Mouse (Mus musculus): ENCODE results near the gene Nhsl1.
A peak's percentile ranks its signal among the peaks of the same experiment; 100 is the strongest.

The Nhsl1 gene

DNA sequence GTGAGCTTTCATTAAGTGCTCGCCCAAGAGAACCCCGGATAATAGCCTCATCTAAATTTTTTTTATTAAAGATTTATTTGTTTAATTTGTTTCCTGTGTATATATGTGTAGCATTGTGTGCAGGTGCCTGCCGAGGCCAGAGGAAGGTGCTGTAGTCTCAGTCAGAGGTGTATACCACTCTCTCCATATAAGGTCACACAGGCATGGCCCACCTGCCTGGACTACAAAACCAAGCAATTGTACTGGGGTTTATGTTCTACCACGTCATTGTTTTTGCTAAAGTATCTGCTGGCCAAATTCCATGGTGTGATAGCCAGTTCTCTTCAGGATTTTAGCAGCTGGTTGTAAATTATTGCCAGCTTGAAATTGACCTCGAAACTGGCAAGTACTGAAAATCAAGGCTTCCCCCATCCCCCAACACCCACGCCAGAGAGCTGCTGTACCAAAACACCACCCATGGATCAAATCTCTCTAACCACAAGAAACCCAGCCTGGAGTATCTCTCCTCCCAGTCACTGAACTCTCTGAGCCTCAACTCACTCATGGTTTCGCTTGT, 81.4 kb downstream of the Nhsl1 start:
- no peak for DNase-seq (ENCODE audit: low read depth, low spot score)

DNA sequence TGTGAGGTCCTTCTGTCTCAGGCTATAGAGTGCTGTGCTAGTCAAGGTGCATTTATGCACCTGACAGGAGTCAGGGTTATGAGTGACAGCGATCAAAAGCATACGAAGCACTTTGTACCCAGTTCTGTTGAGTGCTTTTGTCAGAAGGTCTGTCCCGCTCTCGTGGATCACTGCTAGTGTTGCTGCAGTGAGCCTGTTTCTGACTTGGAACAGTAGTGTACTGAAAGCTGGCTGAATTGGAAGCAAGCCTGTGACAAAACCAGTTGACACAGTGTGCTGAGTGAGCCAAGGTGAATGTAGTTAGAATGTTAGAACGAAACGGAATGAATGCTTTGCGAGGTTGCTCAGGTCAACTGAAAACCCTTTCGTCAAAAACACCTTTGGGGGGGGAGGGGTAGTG, 82.2 kb downstream of the Nhsl1 start:
- no peak for DNase-seq (ENCODE audit: low read depth, low spot score)

DNA sequence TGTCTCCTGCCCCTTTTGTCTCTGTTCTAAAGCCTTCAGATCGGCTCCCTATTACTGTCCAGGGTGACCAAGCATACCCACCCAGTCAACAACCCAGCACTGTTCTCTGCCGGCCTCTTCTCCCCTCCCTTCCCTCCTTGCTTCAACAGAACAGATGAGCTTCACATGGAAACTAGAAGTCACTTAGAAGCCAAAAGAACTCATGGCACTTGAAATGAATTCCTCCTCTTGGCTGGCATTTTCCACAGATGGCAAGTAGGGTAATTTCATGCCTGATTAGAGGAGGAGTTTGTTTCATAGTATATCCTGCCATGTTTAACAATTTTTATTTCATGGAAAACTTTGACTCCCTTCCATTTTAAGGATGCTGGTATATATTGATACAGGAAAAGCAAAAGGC, 85.2 kb downstream of the Nhsl1 start:
- no peak for DNase-seq (ENCODE audit: low read depth, low spot score)

DNA sequence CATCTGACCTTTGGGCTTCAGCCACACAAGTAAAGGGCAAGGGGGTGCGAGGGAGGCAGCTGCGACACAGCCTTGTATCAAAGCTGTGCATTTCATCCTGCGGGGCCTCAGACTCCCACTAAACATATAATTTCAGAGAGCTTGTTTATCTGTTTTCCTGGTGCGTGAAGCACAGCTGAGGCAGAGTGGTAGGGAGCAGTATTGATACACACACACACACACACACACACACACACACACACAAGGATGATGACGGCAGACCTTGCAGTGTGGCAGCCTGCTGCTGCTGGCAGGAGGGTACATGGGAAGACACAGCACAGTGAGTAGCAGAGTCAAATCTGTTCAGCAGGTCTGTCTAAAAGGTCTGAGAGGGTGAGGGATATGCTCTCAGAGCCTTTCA, 85.9 kb downstream of the Nhsl1 start:
- DNase-seq (ENCODE audit: low read depth, low spot score), result no peak

DNA sequence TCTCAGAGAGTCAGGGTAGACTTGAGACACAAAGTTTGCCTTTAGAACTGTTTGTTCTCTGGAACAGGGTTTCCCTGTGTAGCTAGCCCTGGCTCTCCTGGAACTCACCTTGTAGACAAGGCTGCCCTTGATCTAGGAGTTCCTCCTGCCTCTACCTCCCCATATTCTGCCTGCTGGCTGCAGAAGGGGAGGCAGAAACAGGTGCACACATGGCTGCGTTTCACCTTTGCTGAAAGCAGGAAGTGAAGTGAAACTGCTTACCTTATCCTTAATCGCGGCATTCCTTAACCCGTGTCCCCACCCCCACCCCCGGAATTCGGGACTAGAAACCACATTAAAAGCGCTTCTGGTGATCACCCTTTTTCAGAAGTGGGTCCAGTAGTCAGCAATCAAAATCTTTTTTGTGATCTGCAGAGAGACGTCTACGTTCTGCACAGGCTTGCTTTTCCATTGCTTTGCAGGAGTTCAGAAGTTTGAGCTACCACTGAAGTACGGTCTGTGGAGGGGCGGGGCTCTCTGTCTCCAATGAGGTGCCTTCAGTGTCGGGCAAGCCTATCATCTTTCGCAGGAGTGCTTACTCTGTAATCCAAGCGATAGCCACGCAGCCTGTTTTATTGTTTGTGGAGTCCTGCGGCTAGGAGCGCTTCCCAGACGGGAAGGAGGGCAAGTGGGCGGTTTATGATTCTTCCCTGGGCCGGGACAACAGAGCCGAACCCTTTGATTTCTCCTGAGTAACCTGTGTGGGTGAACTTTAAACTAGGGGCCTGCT, 88.5 kb downstream of the Nhsl1 start:
- DNase-seq (ENCODE audit: low read depth, low spot score), result peak; percentile 96

DNA sequence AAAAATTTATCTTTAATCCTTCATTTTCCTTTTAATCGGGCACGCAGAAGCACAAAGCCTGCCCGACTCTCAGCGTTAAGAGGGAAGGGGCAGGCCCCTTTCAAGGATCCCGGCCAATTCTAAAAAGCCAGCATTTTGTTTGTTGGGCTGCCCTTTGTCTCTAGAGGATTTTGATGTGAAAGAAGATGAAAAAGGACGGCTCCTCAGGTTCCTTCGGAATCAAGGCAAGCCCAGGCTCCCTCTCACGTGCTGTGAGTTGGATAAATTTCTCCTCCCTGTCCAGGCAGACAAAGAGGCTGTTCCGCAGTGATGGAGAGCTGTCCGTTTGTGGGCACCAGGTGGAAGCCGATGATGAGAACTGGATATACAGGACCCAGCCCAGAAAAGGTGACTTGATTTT, 89.3 kb downstream of the Nhsl1 start:
- no peak for DNase-seq (ENCODE audit: low read depth, low spot score)

DNA sequence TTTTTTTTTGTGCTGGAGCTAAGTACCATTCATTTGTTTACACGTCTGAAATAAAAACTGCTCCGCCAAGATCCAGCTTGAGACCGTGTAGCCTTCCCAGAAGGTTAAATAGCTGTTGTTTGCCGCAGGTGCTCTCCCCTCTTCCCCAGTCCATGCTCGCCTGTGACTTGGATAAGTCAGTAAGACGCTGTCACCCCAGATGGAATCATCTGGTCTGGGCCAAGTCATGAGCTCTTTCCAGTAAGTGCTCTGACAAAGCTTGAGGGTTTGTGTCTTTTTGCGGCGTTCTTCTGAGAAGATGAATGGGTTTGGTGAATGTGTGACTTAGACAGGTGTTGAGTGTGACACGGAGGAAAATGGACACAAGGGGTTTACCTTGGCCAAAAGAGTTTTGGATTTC, 89.8 kb downstream of the Nhsl1 start:
- no peak for DNase-seq (ENCODE audit: low read depth, low spot score)

DNA sequence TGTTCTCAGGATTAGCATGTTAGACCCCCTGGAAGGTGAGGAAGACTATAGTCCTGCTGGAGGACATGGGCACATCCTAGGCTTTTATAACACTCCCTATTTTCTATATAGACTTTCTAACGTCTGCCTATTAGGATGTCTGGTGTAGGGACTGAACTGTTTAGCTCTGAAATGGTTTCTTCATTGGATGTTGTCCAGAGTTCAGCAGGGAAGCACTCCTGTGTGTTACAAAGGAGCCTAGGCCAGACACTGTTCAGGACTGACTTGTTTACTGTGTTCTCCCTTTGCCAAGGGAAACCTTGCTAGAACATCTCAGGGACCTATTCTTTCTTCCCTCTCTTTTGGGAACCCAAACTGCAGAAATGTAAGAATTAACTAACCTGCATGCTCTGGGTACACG, 90.3 kb downstream of the Nhsl1 start:
- DNase-seq (ENCODE audit: low read depth, low spot score), result no peak

DNA sequence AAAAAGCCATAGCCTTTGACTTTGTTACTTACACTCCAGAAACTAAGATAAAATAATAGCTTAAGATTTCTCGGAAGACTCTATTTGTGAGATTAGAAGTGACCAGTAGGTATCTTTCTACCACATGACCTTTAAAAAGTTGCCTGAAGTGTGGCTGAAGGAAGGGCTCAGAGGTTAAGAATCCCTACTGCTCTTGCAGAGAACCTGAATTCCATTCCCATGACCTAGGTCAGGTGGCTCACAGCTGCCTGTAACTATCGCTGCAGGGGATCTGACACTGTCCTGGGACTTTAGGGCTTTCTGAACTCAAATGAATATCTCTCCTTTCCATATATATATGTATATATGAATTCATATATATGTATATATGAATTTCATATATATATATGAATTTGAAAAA, 92.5 kb downstream of the Nhsl1 start:
- peak; percentile 72 for DNase-seq (ENCODE audit: low read depth, low spot score)

DNA sequence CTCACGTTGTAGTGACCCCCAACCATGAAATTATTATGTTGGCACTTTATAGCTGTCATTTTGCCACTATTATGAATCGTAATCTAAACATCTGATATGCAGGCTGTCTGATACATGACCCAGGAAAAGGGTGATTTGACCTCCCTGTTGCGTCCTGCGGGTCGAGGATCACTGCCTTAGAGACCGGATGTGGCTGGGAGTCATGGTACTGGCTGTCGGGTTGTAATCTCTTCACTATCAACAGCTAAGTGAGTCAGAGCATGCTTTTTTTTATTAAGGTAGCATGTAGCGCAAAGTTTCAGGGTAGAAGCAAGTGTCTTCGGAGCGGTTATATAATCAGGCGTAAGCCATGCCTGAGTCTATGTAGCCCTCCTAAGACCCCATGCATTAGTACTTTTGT, 97.2 kb downstream of the Nhsl1 start:
- DNase-seq (ENCODE audit: low read depth, low spot score), result no peak

DNA sequence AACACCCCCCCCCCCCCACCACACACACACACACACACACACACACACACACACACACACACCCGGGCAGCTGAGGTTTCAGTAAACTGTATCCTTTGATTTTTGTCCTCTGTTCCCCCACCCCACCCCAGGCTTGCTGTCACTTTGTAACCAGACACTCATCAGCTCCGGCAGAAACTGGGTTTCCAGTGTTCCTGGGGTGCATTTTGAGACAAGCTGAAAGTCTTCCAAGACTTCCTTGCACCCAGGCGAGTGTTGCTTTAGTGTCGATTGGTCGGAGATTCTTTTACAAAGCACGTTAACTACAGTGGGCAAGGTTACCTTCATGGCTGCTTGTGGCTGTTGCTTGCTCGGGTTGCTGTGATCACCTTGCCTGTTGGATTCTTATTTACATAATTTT, 99.4 kb downstream of the Nhsl1 start:
- peak; percentile 76 for DNase-seq (ENCODE audit: low read depth, low spot score)

DNA sequence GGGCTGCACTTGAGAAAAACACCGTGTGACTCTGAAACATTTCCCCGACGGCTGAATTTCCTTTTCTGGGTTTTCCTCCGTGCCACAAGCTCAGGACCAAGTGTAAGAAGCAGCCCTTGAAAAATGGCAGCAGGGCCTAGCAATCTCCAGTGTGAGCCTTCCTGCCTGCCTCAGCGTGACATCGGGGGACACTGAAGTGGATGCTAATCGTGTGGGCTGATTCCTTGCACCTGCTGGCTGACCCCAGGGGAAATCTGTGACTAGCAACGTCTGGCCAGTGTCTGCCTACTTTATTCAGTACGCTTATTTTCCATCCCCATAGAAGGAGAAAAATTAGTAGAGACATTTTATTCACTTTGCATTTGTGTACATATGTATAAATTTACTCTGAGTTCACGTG, 100.7 kb downstream of the Nhsl1 start:
- no peak for DNase-seq (ENCODE audit: low read depth, low spot score)

DNA sequence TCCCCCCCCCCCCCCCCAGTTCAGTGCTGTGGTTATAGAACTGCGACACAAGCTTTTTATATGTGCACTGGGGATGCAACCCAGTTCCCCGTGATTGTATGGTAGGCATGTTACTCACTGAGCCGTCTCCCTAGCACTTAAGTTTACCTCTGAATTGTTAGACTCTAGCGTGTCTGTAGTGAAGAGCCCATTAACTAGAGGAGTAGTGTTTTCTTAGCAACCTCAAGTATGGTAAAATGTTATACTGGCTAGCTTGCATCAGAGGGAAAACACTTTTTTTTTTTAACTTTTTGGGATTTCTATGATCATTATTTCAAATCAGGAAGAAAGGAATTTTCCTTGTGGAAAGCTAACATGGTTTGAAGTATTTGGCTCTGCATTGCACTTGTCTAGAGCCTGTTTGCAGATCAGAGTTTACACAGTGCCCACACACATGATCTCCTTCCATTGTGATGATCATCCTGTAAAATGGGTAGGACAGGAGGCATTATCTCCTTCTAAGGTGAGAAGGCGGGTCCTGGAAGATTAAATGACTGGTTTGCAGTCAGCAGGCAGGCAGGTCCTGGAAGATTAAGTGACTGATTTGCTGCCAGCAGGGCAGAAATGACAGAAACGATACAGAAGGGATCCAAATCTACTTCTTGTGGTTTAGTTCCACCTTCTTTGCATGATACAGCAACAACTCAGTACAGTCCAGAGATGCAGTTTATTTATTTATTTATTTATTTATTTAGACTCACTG, 101.6 kb downstream of the Nhsl1 start:
- DNase-seq (ENCODE audit: low read depth, low spot score), result peak; percentile 77

DNA sequence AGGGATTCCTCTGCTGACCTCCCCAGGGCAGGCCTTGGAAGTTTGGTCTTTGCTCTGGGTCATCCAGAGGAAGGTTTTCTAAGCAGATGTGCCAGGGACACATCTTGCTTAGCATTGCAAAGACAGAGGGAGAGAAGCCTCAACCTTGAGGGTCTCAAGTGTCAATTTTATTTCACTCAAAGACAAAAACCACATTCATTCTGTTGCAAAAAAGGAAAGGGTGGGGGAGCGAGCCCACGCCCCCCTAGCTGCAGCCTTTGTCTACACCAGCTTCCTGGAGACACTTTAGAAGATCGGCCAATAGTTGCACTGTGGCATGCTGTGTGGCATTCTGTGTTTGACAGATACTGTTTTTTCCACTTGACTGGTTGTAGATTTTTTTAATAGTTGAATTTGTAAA, 104.2 kb downstream of the Nhsl1 start:
- DNase-seq (ENCODE audit: low read depth, low spot score), result peak; percentile 83

DNA sequence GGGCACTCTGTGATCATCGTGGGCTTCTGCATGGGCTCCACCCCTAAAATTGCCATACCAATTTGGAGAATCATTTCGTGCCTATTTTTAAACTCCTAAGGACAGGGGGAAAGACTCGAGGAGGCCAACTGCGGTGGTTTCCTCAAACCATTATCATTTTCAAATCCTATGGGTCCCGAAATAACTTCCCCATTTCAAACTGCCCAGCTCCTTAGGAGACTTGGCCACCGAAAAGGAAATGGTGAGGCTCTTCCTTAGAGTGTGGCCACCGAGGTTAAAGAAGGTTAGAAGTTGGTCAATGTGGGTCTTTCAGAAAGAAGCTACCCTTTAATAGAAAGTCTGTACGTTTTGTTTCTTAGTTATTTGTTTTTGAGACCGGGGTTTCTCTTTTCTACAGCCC, 104.8 kb downstream of the Nhsl1 start:
- no peak for DNase-seq (ENCODE audit: low read depth, low spot score)

DNA sequence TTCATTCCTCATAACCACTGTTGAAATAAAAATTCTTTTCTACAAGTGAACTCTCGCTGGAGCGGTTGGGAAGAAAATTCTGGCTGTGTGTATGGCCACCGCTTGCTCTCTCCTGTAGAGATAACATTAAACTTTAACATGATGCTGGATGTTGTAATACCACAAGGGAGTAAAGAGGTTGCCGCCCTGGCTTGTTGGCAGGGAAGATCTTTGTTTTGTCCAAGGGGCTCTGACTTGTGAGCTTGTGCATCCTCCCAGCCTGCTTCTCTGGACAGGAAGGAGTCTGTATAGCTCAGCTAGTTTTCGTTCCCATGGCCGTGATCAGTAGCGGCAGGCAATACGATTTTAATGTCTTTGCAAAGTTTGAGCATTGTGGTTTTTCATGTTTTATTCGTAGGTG, 109.1 kb downstream of the Nhsl1 start:
- DNase-seq (ENCODE audit: low read depth, low spot score), result no peak

DNA sequence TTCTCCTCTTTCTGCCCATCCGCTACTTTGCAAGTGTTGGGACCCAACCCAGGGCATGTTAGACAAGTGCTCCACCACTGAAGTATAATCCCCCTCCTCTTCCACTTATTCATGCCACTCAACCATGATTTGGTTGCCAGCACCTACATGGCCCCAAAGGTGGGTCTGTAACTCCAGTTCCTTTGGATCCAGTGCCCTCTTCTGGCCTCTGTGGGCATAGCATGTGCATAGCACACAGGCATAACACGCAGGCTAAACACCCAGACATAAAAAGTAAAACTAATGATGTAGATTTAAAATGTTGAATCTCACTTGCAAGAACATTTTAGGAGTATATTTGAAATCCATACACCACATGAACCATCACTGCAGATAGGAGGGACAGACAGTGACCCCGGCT, 110.7 kb downstream of the Nhsl1 start:
- DNase-seq (ENCODE audit: low read depth, low spot score), result peak; percentile 67

DNA sequence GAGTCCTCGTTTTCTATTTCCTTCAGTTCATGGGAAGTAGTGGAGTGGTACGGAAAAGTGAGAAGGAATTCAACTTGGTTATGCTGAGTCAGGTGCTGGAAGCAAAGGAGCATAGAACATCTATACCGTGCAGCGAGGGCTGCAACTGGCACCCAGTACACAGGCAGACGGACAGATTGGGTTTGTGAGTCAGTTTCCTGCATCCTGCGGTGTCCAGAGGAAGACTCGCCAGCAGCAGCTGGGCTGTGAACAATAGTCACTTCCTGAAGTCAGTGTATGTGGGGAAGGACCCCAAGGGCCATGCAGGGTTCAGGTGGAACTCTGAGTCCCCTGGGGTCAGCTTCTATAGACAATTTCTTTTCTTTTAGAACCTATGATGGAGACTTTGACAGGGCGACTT, 111.4 kb downstream of the Nhsl1 start:
- DNase-seq (ENCODE audit: low read depth, low spot score), result no peak

DNA sequence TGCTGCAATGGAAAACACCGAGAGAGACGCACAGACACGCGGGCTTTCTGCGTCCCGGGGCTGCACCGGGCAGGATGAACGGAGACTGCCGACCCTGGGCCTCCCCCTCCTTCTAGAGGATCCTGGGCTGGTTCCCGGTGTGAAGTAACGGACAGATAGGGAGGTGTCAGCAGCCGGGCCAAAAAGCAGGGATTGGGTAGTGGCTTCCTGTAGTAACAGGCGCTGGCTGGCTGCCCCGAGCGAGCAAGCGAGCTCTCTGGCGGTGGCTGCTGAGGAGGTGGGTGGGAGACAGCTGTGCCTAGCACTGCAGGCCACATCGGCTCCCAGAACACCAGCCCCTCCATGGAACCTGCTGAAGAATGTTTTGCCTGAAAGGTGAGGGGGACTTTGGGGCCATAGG, 112.2 kb downstream of the Nhsl1 start:
- DNase-seq (ENCODE audit: low read depth, low spot score), result peak; percentile 66

DNA sequence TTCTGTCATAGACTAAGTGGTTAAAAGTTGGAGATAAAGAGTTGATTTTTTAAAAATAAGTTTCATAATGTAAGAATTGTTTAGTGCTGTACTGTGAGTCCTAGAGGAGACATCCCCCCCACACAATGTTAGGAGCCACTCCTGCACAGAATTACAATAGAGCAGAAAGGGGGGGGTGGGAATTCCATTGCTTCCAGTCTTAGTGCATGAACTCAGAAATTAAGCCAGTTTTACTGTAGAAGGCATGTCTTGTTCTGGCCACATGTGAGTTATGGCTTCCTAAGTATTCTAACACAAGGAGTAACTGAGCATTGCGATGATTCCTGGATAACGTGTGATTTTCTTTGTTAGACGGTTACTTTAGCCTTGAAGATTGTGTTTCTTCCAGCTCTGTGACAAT, 112.8 kb downstream of the Nhsl1 start:
- no peak for DNase-seq (ENCODE audit: low read depth, low spot score)

DNA sequence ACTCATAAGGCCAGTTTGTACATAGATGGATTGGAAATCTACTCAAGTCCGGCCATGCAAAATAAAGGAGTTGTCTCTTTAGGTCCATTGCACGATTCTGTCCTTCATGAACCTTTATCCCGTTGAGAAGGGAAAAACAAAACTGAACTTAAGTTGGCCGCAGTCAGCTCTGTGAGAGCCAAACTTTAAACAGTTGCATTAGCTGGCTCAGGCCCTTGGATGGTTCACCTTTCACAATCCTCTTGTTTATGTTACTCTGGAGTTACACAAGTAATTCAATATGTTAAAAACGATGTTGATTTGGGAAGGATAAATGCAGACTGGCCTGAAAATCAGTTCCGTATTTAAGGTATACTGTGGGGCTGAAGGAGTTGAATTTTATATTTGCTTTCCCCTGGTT, 116.7 kb downstream of the Nhsl1 start:
- DNase-seq (ENCODE audit: low read depth, low spot score), result no peak

DNA sequence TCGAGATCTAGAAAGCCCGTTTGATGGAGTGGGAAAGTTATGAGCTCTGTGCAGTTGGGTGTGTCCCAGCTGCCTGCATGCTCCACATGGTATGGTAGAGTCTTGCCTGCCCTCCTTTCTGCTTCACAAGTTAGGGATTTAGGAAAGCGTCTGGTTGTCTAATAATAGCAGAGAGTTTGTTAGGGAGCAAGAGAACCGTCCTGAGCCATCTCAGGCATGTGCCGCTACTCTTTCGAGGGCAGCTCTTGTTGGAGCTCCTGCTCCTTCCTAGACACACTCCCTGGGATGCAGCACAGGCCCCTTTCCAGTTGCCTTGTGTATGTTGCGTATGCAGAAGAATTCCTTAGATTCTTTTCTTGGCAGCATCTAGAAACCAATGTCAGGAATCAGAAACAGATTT, 117.2 kb downstream of the Nhsl1 start:
- DNase-seq (ENCODE audit: low read depth, low spot score), result no peak

DNA sequence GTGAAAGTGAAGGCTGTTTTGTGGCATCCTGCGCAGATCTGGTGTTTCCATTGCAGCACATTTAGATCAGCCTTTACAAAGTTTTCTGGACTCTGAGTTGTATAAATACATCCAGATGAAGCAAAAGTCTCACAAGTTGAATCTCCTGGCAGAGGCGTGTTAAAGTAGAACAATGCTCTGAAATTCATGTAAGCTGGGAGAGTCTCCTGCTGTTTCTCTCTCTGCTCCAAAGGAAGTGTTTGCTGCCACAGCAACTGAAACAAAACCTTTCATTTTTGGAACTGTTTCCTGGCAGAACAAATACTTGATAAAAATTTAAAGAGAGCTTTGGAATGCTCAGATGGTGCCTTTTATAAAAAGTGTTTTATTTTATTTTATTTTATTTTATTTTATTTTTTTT, 118.8 kb downstream of the Nhsl1 start:
- peak; percentile 41 for DNase-seq (ENCODE audit: low read depth, low spot score)

Measured in R1 (cell line).